Comparison of ENCODE assay signal across 14 mouse cellular contexts in the genomic region with DNA sequence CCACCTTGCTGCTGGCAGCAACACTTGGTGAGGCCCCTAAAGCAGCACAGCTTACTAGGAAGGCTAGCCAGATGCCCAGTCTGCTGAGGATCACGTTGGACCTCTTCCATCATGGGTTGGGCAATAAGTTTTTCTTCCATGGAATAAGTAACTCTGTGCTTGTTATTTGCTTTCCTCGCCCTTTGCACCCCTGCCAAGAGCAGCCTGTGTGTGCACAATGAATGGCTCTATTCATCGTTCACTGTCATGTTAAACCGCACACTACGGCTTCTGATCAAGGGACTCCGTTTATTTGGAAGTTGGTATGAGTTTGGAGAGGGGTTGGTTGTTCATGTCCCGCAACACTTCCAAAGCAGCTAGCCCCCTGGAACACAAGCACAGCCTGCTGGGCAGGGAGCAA. TPM values are rescaled to one million over a fixed set of nuclear protein-coding genes. Genes with fewer than 3 reads are reported as not detected.
DNase-seq lines count a peak whose midpoint lies in the region; ATAC-seq and TF ChIP-seq lines count a peak whose summit lies in the region.
"Had no signal": no experiment of that assay in that cellular context is flagged by ENCODE, and none has a peak within 500 bp of the region (broad histone marks: within the 10 kb centered on the region; RNA-seq: fewer than 3 reads in every experiment).

No protein-coding gene starts in this region.

- peaks cover 27% of the 10 kb centered on the region for H3K4me1 ChIP-seq in limb, embryonic 13.5 days
- H3K4me1 ChIP-seq in stomach, embryonic 14.5 days (ENCODE audit: control insufficient read depth, insufficient read depth, low read length), result peaks cover 17% of the 10 kb centered on the region; the same call in 1 of the 2 replicates

- TF ChIP-seq CTCF in left cerebral cortex, adult 2 months (IDR thresholded peaks at IDR 0.05), result no peak

- WGBS in limb, embryonic 13.5 days, result 70% methylated on average over 7 of the region's 7 CpGs
- WGBS in stomach, embryonic 14.5 days, result 53% methylated on average over 7 of the region's 7 CpGs

- no peaks in the 10 kb centered on the region for H3K36me3 ChIP-seq in limb, embryonic 13.5 days
- no peaks in the 10 kb centered on the region for H3K36me3 ChIP-seq in stomach, embryonic 14.5 days (ENCODE audit: control insufficient read depth, insufficient read depth, low read length)
- H3K36me3 ChIP-seq: embryonic facial prominence, embryonic 15.5 days had no signal

- DNase-seq in left cerebral cortex, postnatal 4 days, result peak; percentile 23
- no peak for DNase-seq in left cerebral cortex, adult 2 months (ENCODE audit: extremely low spot score in 1 of 2, low spot score in 2 of 2)
- peak; percentile 89 for DNase-seq in adipocyte (ENCODE audit: low spot score)
- DNase-seq in gastrocnemius, postnatal 10 days, result no peak
- no peak for DNase-seq in thymus, postnatal 10 days (ENCODE audit: low spot score in 2 of 2)
- DNase-seq: cerebellum, postnatal 14 days; heart, adult 11 months; kidney, postnatal 25 days had no signal

- no peak overlapping the region for H3K9ac ChIP-seq in limb, embryonic 13.5 days
- H3K9ac ChIP-seq in stomach, embryonic 14.5 days (replicated peaks; ENCODE audit: low read depth, low read length), result no peak overlapping the region
- H3K9ac ChIP-seq: embryonic facial prominence, embryonic 15.5 days had no signal

- H3K9me3 ChIP-seq in limb, embryonic 13.5 days, result no peaks in the 10 kb centered on the region
- H3K9me3 ChIP-seq in stomach, embryonic 14.5 days (ENCODE audit: control insufficient read depth, low read depth, low read length), result no peaks in the 10 kb centered on the region
- H3K9me3 ChIP-seq: embryonic facial prominence, embryonic 15.5 days; megakaryocyte, embryonic 14.5 days had no signal

- intact Hi-C loops in left cerebral cortex, postnatal 4 days (cut with DNase I), result no loop called here
- intact Hi-C loops in left cerebral cortex, adult 2 months (cut with DNase I), result no loop called here

- H3K27me3 ChIP-seq in limb, embryonic 13.5 days, result no peaks in the 10 kb centered on the region
- no peaks in the 10 kb centered on the region for H3K27me3 ChIP-seq in stomach, embryonic 14.5 days (ENCODE audit: control insufficient read depth, insufficient read depth, low read length)
- H3K27me3 ChIP-seq: CH12.LX; embryonic facial prominence, embryonic 15.5 days; megakaryocyte, embryonic 14.5 days had no signal

- no peak overlapping the region for H3K4me3 ChIP-seq in left cerebral cortex, adult 2 months
- no peak overlapping the region for H3K4me3 ChIP-seq in limb, embryonic 13.5 days
- no peak overlapping the region for H3K4me3 ChIP-seq in stomach, embryonic 14.5 days (ENCODE audit: low read depth, low read length)
- H3K4me3 ChIP-seq: embryonic facial prominence, embryonic 15.5 days; megakaryocyte, embryonic 14.5 days had no signal

- no peak overlapping the region; the same call in 1 of the 2 replicates for H3K4me2 ChIP-seq in limb, embryonic 13.5 days (replicated peaks)
- H3K4me2 ChIP-seq in stomach, embryonic 14.5 days (replicated peaks; ENCODE audit: low read depth, low read length), result no peak overlapping the region
- H3K4me2 ChIP-seq: embryonic facial prominence, embryonic 15.5 days had no signal

- no peak overlapping the region for H3K27ac ChIP-seq in left cerebral cortex, adult 2 months
- H3K27ac ChIP-seq in limb, embryonic 13.5 days, result peak overlapping the region; percentile 44; the same call in 1 of the 2 replicates
- H3K27ac ChIP-seq in stomach, embryonic 14.5 days (ENCODE audit: low read length), result peak overlapping the region; percentile 67; the same call in 1 of the 2 replicates

- no peak for ATAC-seq in limb, embryonic 13.5 days (ENCODE audit: low FRiP score, low read depth)
- ATAC-seq in stomach, embryonic 14.5 days (ENCODE audit: insufficient number of reproducible peaks, insufficient read depth, low FRiP score, low read depth), result no peak

RNA-seq across cellular contexts. Expression of gene Myadm, which starts 1.7 kb away (rescaled TPM):
- total RNA-seq in left cerebral cortex, postnatal 4 days (2021), result 10 to 100 TPM; 34.6 to 35.9 TPM
- 10 to 100 TPM; 61.9 to 62.1 TPM for total RNA-seq in left cerebral cortex, adult 2 months (2021)
- 63.6 and 67.8 TPM in 2 replicates for polyA plus RNA-seq in limb, embryonic 13.5 days (2015; fragmentation: Nextera tagmentation; extraction: Ambion mirVana)
- polyA plus RNA-seq in stomach, embryonic 14.5 days (2014; fragmentation: Nextera tagmentation; extraction: Ambion mirVana), result 204 and 212 TPM in 2 replicates
- 100 to 1,000 TPM in 1 of 2 experiments, 10 to 100 TPM in 1; 71.6 to 100 TPM for total RNA-seq in gastrocnemius, postnatal 10 days (2021)

RNA-seq across cellular contexts. Expression of gene Prkcg, which starts 1.8 kb away (rescaled TPM):
- 100 to 1,000 TPM in 1 of 2 experiments, 10 to 100 TPM in 1; 88.7 to 100 TPM for total RNA-seq in left cerebral cortex, postnatal 4 days (2021)
- total RNA-seq in left cerebral cortex, adult 2 months (2021), result 100 to 1,000 TPM; 262 to 263 TPM
- 0.15 and 0.23 TPM in 2 replicates for polyA plus RNA-seq in limb, embryonic 13.5 days (2015; fragmentation: Nextera tagmentation; extraction: Ambion mirVana)
- 0.39 and 0.75 TPM in 2 replicates for polyA plus RNA-seq in stomach, embryonic 14.5 days (2014; fragmentation: Nextera tagmentation; extraction: Ambion mirVana)
- total RNA-seq in gastrocnemius, postnatal 10 days (2021), result 1 to 10 TPM; 2.2 to 4.5 TPM

RNA-seq across cellular contexts. Expression of gene Nlrp12, which starts 37.6 kb away (rescaled TPM):
- total RNA-seq in left cerebral cortex, postnatal 4 days (2021), result under 1 TPM; 0.06 to 0.08 TPM
- total RNA-seq in left cerebral cortex, adult 2 months (2021), result under 1 TPM in 1 of 2 experiments, not detected in 1; 0.11 TPM
- not detected in 2 replicates for polyA plus RNA-seq in limb, embryonic 13.5 days (2015; fragmentation: Nextera tagmentation; extraction: Ambion mirVana)
- polyA plus RNA-seq in stomach, embryonic 14.5 days (2014; fragmentation: Nextera tagmentation; extraction: Ambion mirVana), result not detected in 2 replicates
- total RNA-seq in gastrocnemius, postnatal 10 days (2021), result under 1 TPM in 1 of 2 experiments, not detected in 1; 0.09 TPM
- total RNA-seq: CH12.LX had no signal
- polyA plus RNA-seq: embryonic facial prominence, embryonic 15.5 days; thymus, postnatal 0 days had no signal

RNA-seq across cellular contexts. Expression of gene Cacng7, which starts 45.6 kb away (rescaled TPM):
- 100 to 1,000 TPM; 111 to 123 TPM for total RNA-seq in left cerebral cortex, postnatal 4 days (2021)
- total RNA-seq in left cerebral cortex, adult 2 months (2021), result 100 to 1,000 TPM; 180 to 201 TPM
- polyA plus RNA-seq in limb, embryonic 13.5 days (2015; fragmentation: Nextera tagmentation; extraction: Ambion mirVana), result 3.8 and 4.1 TPM in 2 replicates
- 3.2 and 3.8 TPM in 2 replicates for polyA plus RNA-seq in stomach, embryonic 14.5 days (2014; fragmentation: Nextera tagmentation; extraction: Ambion mirVana)
- 10 to 100 TPM in 1 of 2 experiments, 1 to 10 TPM in 1; 9.7 to 10.2 TPM for total RNA-seq in gastrocnemius, postnatal 10 days (2021)

Comparison
In these comparisons a context has a peak if more than half of its experiments do, and no peak if none do; other contexts are left out.
1. DNase-seq: peak in left cerebral cortex, postnatal 4 days (single experiment) and adipocyte (single experiment); none in left cerebral cortex, adult 2 months (0 of 2), gastrocnemius, postnatal 10 days (single experiment) and thymus, postnatal 10 days (0 of 2).
2. RNA of gene Prkcg, which starts 1.8 kb away (total RNA-seq): 262 to 263 TPM in left cerebral cortex, adult 2 months and 88.7 to 100 TPM in left cerebral cortex, postnatal 4 days; 2.2 to 4.5 TPM in gastrocnemius, postnatal 10 days; every median in the first group is over 10 times any median in the second.